Mouse (Mus musculus): ENCODE data around the gene Dok4.
"Not testable (repeated sequence)": the region's sequence is repeated elsewhere in the genome, so short reads cannot be mapped to it uniquely, and the experiment has no call there.

Dok4 gene

DNA sequence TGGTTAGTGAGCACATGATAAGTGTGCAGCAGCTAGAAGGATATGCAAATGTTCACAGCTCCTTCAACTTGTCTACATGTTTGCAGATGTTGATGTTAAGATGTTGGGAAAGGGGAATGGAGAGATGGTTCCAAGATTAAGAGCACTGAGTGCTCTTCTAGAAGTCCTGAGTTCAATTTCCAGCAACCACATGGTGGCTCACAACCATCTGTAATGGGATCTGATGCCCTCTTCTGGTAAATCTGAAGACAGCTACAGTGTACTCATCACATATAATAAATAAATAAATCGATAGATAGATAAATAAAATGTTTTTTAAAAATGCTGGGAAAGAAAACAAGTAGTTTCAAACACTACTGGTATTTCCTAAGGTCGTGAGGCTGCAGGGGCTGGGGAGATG is 34.9 kb downstream of the Dok4 start:
- DNase-seq (ENCODE audit: low spot score in 2 of 2): no peak

DNA sequence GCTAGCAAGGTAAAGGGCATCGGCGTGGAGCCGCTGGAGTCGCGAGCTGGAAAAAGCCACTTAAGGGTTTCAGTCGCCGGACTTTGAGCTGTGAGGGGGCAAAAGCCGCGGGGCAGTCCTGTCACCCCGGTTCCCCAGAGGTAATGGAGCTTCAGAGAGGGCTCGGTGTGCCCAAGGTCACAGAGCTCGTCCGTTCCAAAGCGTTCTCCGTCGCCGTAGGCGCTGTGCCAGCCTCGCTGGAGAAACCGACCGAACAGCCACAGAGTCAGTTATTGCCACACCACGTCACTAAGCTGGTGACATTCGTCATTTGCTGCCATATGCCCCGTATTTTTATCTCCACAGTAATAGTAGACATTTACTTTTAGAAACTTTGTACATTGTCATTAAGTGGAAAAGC is 37.5 kb downstream of the Dok4 start:
- peak; percentile 50 to 53 for DNase-seq (ENCODE audit: low spot score in 2 of 2)

DNA sequence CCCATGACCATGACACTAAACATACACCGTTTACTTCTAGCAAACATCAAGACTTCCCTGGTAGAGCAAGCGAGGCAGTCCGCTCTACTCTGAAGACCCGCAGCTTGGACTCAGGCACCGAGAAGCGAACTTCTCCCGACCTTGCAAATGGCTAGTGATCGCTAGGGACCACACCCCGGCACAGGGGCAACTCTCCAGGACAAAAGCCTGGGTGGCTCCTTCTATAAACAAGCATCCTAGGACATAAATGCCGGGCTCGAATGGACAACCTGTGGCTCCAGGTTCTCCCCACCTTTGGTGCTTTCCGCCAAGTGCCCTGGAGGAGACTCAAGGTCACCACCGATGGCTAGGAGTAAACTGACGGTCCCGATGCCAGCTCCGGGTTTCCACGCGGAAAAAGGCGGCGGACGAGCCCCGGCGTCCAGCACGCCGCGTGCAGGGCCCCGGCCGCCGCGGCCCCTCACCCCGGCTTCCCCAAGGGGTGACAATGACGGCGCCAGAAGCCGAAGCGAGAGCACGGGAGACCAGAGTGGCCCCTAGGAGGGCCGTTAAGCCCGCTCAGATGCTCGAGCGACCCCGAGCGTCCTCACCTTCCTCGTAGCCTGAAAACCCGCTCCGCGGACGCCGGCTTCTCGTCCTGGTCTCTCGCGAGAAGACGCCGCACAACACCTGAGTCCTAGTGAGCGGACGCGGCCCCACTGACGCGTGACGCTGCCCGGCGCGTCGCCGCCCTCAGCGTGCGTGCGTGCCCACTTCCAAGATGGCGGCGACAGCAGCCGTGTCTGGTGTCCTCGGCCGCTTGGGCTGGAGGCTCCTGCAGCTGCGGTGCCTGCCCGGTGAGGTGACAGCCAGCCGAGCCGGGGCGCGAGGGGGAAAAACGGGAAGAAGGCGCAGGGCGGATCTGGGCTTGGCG is 38.2 kb downstream of the Dok4 start, which contains the start of the genes Coq9 and Ciapin1:
Gene Coq9, plus strand, starts transcription at position 660 of the 913 bp plus-strand sequence.
Gene Ciapin1, minus strand, starts transcription at position 697 of the 913 bp plus-strand sequence.
- DNase-seq (ENCODE audit: low spot score in 2 of 2): peak; percentile 91 to 95

DNA sequence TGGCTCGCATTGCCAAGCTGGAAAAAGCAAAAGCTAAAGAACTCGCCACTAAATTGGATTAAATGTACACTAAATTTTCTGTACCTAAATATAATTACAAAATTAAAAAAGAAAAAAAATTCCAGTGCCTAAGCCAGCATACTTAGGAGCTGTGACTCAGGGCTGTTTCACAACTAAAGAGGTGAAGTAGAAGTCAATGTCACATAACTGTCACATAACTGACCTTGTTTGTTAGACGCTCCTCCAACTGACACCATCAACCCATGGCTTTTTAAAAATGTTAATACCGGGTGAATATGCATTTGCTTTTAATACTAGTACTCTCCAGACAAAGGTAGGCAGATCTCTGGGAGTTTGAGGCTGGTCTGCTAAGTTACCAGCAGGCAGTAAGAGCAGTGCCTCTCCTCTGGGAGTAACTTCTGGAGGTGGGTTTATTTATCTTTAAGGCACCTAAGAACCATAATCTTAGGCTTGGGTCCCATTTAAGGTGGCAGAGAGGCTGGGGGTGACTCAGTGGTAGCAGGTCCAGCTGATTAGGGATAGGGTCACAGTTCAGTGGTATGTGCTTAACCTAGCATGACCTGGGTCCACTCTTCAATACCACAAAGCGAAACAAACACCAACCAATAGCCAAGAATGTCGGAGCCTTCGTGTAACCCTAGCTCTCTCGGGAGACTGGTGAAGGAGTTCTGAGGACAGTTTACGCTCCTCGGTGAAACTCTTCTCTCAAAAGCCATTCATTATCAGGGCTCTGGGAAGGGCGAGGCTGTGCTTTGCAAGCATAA is 39.5 kb downstream of the Dok4 start:
- DNase-seq (ENCODE audit: low spot score in 2 of 2): no peak

DNA sequence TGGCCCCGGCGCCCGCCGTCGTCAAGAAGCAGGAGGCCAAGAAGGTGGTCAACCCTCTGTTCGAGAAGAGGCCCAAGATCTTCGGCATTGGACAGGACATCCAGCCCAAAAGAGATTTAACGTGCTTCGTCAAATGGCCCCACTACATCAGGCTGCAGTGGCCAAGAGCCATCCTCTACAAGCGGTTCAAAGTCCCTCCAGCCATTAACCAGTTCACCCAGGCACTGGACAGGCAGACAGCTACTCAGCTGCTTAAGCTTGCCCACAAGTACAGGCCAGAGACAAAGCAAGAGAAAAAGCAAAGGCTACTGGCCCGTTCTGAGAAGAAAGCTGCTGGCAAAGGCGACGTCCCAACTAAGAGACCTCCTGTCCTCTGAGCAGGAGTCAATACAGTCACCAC is 40.4 kb downstream of the Dok4 start:
- DNase-seq (ENCODE audit: low spot score in 2 of 2): not testable (repeated sequence)

DNA sequence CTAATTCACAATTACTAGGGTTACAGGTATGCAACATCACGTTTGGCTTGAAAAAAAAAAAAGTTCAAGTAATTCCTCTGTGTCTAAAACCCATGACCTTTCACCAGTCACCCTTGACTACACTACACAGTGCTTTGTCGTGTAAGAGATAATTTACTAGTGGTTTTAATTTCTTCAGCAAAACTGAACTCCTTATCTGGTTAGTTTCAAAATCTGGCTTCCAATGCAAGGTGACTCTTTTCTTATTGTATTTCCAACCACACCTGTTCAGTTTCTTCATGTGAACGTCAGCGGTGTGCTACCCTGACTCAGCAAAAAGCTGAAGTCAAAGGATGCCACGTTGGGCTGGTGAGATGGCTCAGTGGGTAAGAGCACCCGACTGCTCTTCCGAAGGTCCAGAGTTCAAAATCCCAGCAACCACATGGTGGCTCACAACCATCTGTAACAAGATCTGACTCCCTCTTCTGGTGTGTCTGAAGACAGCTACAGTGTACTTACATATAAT is 42.2 kb downstream of the Dok4 start:
- not testable (repeated sequence) for DNase-seq (ENCODE audit: low spot score in 2 of 2)

DNA sequence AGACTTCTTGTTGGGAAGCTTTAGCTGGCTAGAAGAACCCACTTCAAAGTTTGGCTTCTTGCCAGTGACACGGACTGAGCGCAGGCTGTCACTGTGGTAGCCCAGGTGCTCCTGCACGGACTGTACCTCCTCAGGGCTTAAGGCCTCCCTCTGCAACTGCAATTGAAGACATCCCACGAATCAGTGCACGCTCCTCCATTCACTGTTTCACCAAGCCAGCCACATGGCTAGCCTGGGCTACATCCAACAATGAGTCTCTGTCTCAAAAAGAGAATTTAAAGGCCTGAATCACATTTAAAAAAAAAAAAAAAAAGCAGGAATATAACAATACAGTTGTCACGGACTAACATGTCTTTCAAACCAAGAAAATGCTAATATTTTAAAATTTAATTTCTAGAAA is 47.8 kb downstream of the Dok4 start:
- DNase-seq (ENCODE audit: low spot score in 2 of 2): no peak

DNA sequence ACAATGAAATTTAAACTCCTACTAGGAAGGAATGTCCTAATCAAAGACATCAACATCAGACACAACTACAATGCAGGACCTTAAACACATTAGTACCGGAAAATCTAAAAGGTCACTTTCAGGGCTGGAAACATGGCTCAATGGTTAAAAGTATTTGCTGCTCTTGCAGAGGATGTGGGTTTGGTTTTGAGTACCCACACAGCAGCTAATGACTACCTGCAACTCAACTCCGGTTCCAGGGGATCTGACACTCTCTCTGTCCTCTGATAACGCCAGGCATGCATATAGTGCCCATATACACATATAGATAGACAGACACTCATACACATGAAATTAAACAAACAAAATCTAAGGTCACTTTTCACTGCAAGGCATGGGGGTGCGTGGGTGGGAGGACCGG is 49.9 kb downstream of the Dok4 start:
- DNase-seq (ENCODE audit: low spot score in 2 of 2): no peak

DNA sequence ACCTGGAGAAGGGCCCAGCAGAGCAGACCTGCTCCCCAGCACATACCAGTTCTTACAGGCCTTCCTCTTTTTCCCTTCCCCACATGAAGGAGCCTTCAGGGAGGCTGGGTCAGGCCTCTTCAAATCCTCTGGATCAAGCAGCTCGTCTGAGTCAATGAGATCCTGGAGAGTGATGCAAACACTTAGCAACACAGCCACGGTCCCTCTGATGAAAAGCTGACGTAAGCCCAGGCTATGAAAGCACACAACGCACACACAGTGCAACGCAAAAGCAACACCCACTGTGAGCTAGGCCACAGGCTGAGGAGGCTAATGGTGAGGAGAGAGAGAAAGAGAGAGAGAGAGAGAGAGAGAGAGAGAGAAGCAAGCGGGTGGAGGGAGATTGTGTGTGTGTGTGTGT is 51.0 kb downstream of the Dok4 start:
- DNase-seq (ENCODE audit: low spot score in 2 of 2): no peak

DNA sequence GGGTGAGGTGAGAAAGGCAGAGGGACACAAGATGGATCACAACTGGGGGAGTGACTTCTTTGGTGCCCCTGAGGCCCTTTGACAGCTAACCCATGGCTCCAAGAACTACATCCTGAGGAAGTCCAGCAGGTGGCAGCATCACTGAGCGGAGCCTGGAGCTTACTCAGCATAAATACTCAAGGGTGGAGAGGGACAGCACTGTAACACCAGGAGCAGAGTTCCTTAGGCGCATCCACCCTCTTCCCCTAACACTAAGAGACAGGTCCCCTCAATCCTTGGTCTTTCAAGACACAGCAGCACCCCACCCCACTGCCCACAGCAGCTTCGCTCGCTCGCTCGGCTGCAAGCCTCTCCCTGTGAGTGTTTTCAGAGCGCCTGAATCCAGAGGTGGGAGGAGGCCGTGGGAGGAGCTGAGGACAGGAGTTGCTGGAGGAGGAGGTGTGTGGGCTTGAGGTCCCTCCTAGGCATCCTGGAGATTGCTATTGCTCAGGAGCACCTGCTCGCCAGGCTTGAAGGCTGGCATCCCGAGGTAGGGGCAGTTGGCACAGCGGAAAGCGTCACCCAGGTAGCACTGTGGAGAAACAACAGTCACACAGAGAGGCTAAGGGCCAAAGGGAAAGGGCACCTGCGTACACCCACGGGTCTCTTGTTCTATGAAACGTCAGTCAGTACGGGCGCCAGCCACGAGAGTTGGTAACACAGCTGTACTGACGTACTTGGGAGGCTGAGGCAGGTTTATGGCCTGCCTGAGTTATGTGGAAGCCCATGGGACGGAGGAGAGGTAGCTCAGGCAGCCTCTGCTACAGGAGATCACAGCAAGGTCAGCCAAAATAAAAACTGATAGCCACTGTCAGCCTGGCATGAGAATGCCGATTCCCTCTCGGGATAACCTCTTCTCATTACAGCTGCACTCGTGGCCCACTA is 53.2 kb downstream of the Dok4 start:
- DNase-seq (ENCODE audit: low spot score in 2 of 2): peak; percentile 34 to 54

DNA sequence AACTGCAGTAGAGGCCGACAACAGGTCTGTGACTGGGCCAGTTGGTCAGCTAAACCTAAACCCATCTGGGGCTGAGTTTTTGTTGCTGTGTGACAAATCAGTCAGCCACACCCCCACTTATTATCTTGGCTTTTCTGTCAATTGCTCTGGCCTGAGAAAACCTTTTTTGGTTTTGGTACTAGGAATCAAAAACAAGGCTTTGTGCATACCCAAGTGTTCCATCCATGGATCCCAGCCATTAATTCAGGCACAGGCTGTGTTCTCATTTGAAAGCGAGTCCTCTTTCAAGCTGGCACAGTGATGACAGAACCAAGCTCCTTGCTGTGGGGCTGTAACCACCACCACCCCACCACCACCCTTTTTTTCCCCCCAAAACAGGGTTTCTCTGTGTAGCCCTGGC is 54.7 kb downstream of the Dok4 start:
- no peak for DNase-seq (ENCODE audit: low spot score in 2 of 2)

DNA sequence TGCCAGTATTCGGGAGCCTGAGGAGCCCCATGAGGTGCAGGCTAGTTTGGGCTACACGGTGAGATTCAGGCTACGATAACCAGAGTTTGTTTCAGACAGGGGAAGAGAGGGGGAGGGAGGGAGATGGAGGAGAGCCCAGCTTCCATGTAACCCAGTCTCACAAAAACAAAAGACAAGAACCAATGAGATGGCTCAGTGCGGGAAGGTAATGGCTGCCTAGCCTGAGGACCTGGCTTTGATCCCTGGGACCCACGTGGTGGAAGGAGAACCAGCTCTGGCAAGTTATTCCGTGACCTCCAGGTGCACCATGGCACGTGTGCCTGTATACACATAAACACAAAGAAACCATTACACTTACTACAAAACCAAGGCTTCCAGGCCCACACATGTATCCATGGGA is 55.6 kb downstream of the Dok4 start:
- DNase-seq (ENCODE audit: low spot score in 2 of 2): no peak

DNA sequence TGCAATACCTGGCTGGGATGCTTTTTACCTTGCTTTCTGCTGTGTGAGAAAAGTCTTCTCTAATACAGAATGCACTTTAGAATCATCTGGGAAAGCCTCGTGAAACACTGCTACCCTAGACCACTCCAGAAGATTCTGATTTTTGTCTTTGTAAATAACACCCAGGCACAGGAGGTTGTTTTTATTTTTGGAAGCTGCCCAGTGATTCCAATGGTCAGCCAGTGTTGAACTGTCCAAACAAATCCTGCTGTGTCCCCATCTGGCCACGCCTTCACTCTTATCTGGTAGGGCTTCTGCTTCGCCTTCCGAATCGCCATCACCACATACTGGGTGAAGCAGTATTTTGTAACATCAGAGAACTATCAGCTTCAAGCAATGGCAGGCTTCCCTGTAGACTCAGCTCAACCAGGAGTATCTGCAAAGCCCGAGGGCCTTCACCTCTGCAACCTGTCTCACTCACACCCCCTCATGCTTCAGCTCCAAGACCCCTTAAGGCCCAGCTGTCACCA is 56.4 kb downstream of the Dok4 start:
- DNase-seq (ENCODE audit: low spot score in 2 of 2): no peak

DNA sequence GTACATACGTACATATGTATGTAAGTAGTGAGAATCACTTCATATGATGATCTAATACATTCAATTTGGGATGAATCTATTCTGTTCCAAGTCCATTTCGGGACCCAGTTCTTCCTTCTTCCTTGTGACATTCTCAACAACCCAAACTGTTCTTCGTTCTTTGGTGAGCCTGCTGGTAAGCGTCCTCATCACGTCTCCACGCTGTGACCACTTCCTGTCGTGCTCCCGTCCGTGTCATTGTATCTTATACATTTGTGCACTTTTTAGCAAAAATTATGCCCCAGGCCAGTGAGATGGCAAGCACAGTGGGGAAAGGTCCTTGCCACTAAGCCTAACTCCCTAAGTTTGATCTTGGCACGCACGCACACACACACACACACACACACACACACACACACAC is 58.2 kb downstream of the Dok4 start:
- no peak for DNase-seq (ENCODE audit: low spot score in 2 of 2)

DNA sequence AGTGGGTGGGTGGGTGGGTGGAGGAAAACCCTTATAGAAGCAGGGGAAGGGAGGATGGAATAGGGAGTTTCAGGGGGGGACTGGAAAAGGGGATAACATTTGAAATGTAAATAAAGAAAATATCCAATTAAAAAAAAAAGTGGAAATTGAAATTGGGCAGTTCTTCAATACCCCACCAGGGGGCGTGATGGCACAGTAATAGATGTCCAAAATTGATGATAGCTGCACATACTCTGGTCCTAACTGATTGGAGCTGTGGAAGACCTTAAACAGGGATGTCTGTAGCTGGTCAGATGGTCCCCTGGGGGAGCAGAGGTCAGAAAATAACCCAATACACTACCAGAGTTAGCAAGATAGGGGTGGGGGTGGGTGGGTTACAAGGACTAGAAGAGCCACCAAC is 61.6 kb downstream of the Dok4 start:
- peak in 1 of 2 experiments; percentile 32 for DNase-seq (ENCODE audit: low spot score in 2 of 2)

All from spleen, postnatal 14 days (tissue).